Mouse (Mus musculus) v-Abl transformed pro-B cells (cell line): ENCODE results near the gene Tspan18.

Experiments
- in situ Hi-C, 2 experiments: fragments of 400-800 bp; cut with MboI; formaldehyde crosslinking; loops; one replicate each; pipeline ENCODE4 v1.15.1; 2025; ENCODE audit not compliant: unreplicated experiment in 2 of 2

The Tspan18 gene

DNA sequence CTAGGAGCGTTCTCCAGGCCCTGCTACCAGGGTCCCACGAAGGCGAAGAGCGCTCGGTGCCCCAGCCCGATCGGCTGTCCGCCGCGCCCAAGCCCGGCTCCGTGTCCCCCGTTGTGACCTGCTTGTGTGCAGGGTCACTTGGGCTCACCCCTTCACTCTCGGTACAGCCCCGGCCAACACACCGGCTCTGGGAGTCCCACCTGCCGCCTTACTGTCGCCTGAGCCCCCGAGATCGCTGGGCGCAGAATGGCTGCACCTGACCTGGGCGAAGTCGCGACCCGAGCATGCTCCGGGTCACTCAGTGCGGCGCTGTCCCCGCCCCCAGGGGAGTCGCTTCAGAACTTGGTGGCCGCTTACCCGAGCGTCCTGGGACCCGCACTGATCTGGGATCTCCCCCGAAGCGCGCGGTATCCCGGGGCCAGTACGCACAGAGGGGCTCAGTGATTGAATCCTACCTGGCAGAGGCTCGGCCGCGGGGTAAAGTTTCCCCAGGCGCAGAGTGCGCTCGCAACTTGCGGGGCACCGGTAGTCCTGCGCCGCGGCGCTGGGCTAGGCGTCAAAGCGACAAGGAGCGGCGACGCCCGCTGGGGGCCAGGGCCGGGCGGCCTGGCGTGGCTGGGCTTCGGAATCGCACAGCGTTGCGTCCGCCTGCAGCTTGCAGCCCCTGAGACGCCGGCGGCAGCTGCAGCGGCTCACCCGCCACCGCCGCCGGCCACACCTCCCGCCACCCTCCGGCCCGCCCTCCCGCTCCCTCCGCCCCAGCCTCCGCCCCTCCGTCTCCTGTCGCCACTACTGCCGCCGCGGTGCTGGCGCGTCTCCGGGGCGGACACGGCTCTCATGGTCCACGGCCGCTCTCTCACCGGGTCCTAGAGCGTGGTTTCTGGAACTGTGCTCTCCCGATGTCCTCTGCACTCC lies at the start of gene Tspan18:
Gene Tspan18, minus strand, starts transcription at position 689 of the 915 bp plus-strand sequence.
- in situ Hi-C loops, result no loop called here

DNA sequence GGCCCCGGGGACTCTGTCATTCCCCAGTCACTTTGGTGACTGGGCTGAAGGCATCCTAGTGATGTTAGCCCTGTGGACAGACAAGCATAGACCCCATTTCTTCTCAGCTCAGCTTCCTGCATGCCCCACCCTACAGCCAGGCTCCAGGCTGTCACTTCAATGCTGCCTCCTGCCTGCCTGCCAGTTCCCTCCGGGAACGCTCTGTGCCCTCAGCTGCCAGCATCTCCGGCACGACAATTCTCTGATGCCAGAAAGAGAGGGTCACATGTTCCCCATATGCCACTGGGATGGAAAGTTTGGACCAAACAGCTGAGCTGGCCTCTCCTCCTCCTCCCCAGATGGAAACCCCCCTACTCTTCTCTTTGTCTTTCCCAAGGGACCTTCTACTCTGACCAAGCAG lies 49.5 kb upstream of the Tspan18 start:
- in situ Hi-C loops, result loop anchor here in 1 of 2 experiments (25.0 kb wide), 1 partner anchor 278 kb away; no protein-coding TSS in a partner anchor

DNA sequence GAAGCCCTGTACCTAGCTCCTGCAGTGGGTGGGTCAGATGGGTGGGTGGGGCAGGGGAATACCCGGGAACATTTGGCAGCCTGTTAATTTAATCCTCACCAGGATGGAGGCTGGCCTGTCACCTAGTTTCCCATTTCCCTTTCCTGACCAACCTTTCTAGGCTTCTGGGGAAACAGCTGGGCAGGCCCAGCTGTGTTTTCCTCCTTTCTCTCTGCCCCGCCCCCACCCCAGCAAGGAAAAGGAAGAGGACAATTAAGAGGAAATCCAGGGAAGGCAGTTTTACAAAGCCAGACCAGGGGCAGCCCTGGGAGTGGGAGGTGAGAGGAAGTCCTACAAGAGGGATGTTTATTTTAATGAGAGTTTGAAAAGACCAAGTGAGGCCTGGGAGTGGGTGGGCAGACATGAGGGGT lies 46.4 kb upstream of the Tspan18 start:
- in situ Hi-C loops, result loop anchor here in 1 of 2 experiments (25.0 kb wide), 1 partner anchor 282 kb away; no protein-coding TSS in a partner anchor

DNA sequence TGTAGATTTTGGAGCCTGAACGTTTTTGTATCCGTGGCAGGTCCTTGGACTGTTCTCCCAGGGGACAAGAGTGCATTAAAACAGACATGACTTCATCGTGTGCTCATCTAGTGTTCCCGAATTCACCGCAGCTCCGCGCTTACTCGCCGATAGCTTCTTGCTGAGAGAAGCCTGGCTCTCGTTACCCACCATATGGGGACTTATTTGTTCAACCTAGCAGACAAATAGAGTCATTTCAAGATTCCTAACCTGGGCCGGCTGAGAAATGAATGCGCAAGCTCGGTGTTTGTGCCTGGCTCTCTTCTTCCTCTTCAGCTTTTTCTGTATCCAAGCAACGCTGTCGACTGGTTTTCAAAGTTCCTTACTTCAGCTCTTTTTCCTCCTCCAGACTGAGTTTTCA lies 43.5 kb upstream of the Tspan18 start:
- in situ Hi-C loops, result loop anchor here in 1 of 2 experiments (25.0 kb wide), 1 partner anchor 285 kb away; no protein-coding TSS in a partner anchor

GRCm38 (mm10) chr2:93377157-93377556 lies 42.9 kb upstream of the Tspan18 start:
- in situ Hi-C loops, result loop anchor here in 1 of 2 experiments (25.0 kb wide), 1 partner anchor 285 kb away; no protein-coding TSS in a partner anchor

DNA sequence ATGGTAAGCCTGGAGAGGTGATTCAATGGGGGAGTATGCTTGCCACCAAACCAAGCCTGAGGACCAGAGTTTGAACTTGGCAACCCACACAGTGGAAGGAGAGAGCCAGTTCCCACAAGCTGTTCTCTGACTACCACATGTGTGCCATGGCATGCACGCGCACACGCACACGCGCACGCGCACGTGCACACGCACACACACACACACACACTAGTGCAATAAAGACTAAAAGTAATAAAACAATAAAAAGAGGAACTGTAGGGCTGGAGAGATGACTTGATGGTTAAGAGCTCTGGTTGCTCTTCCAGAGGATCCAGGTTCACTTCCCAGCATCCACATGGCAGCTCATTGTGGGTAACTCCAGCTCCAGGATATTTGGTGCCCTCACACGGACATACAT lies 38.6 kb upstream of the Tspan18 start:
- in situ Hi-C loops, result no loop called here

- in situ Hi-C loops, result no loop called here
Observed at GRCm38 (mm10) chr2:93372097-93372571, 37.8 kb upstream of the Tspan18 start.

DNA sequence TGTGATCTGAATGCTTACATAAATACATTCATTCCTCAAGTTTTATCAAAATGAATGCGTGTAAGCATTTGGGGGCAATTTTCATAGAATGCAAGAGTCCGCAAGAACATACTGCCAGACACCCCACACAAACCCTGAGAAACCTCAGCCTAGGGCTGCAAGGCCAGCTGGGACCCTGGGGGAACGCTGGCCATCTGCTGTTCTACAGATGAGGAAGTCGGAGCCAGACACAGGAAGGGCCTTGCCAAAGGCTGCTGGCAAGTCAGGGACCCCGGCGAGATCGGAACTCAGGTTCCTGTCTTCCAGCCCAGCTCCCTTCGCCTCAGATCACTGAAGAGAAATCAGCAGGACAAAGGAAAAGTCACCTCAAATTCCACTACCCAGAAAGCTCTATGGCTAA lies 34.6 kb upstream of the Tspan18 start:
- in situ Hi-C loops, result no loop called here

DNA sequence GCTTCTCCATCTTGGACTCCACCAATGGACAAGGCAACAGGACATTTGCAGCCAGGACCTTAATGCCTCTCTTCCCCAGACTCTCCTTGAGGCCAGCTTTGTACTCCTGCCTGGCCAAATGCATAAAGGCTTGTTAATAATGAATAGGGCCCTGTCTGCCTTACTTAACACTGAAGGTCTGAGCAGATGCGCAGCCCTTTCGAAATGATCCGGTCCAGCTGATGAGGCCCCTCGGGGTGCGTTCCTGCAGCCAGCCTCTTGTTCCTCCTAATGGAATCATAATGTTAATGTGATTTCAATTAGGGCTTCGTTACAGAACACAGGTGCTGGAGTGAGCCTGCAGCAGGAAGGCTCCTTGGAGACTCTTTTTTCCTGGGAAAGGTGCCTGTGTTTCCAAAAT lies 33.7 kb upstream of the Tspan18 start:
- in situ Hi-C loops, result no loop called here

- in situ Hi-C loops, result no loop called here
Observed at GRCm38 (mm10) chr2:93365411-93365810, 31.1 kb upstream of the Tspan18 start.

DNA sequence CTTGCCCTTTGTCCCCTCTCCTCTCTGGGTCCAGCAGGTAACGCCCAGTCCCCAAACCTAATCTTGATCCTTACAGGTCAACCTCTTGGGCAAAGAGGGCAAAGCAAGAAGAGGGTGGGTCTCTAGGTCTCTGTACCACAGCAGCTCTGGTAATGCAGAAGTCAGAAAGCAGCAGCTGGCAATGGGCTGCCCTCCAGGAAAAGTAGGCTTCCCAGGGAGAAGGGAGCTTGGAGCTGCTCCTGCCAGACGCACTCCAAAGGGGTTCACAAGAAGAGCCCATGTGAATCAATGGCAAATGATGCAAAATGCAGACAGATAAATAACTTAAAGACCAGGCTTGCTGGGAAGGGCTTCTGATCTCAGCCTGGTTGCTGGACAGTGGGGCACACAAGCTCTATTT lies 30.6 kb upstream of the Tspan18 start:
- in situ Hi-C loops, result no loop called here

DNA sequence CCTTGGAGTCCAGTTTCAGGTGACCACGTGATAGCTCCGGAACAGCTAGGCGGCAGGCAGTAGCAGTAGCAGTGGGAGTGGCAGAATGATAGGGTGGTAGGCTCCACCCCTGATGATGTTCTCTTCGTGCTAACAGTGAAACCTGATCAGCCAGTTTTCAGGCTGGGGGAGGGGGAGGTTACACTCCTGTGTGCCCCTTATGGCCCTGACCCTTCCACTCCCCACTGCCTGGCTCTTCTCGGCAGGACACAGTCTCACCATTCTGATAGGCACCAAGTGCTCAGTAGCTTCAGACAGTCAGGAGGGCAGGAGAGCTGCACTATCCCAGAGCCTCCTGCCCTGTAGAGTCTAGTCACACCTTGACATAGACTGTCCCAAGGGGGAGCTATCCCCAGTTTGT lies 27.1 kb upstream of the Tspan18 start:
- in situ Hi-C loops, result no loop called here

- in situ Hi-C loops, result no loop called here
Observed at GRCm38 (mm10) chr2:93360310-93360709, 26.0 kb upstream of the Tspan18 start.

DNA sequence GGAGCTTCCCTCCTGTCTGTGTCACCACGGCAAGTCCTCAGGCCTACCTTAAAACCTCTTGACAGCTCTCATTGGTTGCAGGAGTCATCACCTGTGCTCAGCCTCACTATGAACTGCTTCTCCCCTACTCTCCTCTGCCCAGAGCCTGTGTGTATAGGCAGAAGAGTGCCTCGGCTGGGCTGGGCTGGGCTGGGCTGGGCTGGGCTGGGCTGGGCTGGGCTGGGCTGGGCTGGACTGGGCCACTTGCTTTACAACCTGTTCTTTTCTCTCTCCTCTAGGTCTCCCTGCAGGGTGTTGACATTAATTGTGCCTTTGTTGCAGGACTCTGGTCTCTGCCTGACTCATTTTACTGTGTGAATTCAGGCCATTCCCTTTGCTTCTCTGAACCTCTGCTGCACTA lies 23.1 kb upstream of the Tspan18 start:
- in situ Hi-C loops, result no loop called here

GRCm38 (mm10) chr2:93355845-93356244 lies 21.5 kb upstream of the Tspan18 start:
- in situ Hi-C loops, result no loop called here

GRCm38 (mm10) chr2:93354621-93355020 lies 20.3 kb upstream of the Tspan18 start:
- in situ Hi-C loops, result no loop called here

GRCm38 (mm10) chr2:93353725-93354124 lies 19.4 kb upstream of the Tspan18 start:
- in situ Hi-C loops, result no loop called here

GRCm38 (mm10) chr2:93352915-93353685 lies 18.8 kb upstream of the Tspan18 start:
- in situ Hi-C loops, result no loop called here

DNA sequence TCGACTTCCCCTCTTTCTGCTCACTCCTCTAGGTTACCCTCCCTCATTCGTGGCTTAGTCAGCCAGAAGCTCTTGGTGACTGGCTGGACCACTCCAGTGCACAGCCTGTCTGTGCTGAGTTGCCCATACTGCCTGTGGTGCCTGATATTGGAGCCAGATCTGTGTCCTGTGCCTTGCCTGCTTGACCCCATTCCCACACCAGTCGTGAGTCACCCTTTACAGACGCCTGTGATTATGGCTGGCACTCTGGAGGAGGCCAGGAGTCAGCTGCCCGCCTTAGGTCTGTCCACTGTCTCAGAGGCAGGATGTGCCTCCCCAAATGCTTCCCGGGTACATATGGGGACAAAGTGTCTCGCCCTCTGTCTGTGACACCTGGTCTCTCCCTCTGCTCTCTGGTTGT lies 17.0 kb upstream of the Tspan18 start:
- in situ Hi-C loops, result no loop called here

- in situ Hi-C loops, result no loop called here
Observed at GRCm38 (mm10) chr2:93347018-93347417, 12.7 kb upstream of the Tspan18 start.

GRCm38 (mm10) chr2:93346609-93347008 lies 12.3 kb upstream of the Tspan18 start:
- in situ Hi-C loops, result no loop called here
